Mouse (Mus musculus): ENCODE data around the gene Ftsj3.

Gene Ftsj3

GRCm38 (mm10) chr11:106255174-106255573, 705 bp downstream of the Ftsj3 start:
- ChIA-PET POLR2A (interaction anchor here in 3 of 4 experiments (0.7 to 12.0 kb wide), 5 partner anchors 17 to 39 kb away, joined by 3 to 172 read pairs (median 5); partner anchors contain the start of genes Ccdc47 (in 3 of the 3), Smarcd2 (in 2 of the 3), Ddx42 (in 1 of the 3) and Tcam1 (in 1 of the 3)), CTCF (no interaction called here)

- POLR2A ChIA-PET, result interaction anchor here in 3 of 4 experiments (0.7 to 12.0 kb wide), 5 partner anchors 17 to 39 kb away, joined by 3 to 172 read pairs (median 5); partner anchors contain the start of genes Ccdc47 (in 3 of the 3), Smarcd2 (in 2 of the 3), Ddx42 (in 1 of the 3) and Tcam1 (in 1 of the 3)
These were observed 1.1 kb downstream of the Ftsj3 start for GRCm38 (mm10) chr11:106254767-106255166.

GRCm38 (mm10) chr11:106249326-106249725, 6.6 kb downstream of the Ftsj3 start:
- CTCF ChIA-PET, result no interaction called here
- POLR2A ChIA-PET, result interaction anchor here in 3 of 4 experiments (0.8 to 11.8 kb wide), 17 partner anchors 9 to 252 kb away, joined by 3 to 99 read pairs (median 4); partner anchors contain the start of genes Ccdc47 (in 2 of the 3), Ddx42 (in 1 of the 3), Map3k3 (in 1 of the 3) and Smarcd2 (in 1 of the 3)

More at GRCm38 (mm10) chr11:106254767-106255166, 1.1 kb downstream of the Ftsj3 start:
- CTCF ChIA-PET, result no interaction called here

GRCm38 (mm10) chr11:106246834-106247233, 9.0 kb downstream of the Ftsj3 start:
- ChIA-PET POLR2A (interaction anchor here in 3 of 4 experiments (0.7 to 11.8 kb wide), 8 partner anchors 9 to 297 kb away, joined by 3 to 99 read pairs (median 5); partner anchors contain the start of genes Psmc5 (in 2 of the 3), Ccdc47 (in 1 of the 3), Ddx42 (in 1 of the 3) and Ftsj3 (in 1 of the 3)), CTCF (interaction anchor here in 3 of 4 experiments (0.6 to 1.3 kb wide), 5 partner anchors 13 to 92 kb away, joined by 3 to 7 read pairs (median 3); no protein-coding TSS in a partner anchor)

- ChIA-PET POLR2A (interaction anchor here in 2 of 4 experiments (0.6 to 4.1 kb wide), 7 partner anchors 10 to 149 kb away, joined by 3 to 21 read pairs (median 5); partner anchors contain the start of genes Ccdc47 (in 2 of the 2), Ddx42 (in 2 of the 2), Psmc5 (in 1 of the 2) and Tcam1 (in 1 of the 2)), CTCF (interaction anchor here in 2 of 4 experiments (0.7 to 1.6 kb wide), 5 partner anchors 9 to 40 kb away, joined by 3 to 5 read pairs (median 3); partner anchors contain the start of genes Ccdc47 (in 1 of the 2) and Ddx42 (in 1 of the 2))
These were observed 21.9 kb downstream of the Ftsj3 start for GRCm38 (mm10) chr11:106233978-106234377.

GRCm38 (mm10) chr11:106220603-106221002, 35.3 kb downstream of the Ftsj3 start:
- ChIA-PET CTCF (no interaction called here), POLR2A (interaction anchor here in 2 of 4 experiments (0.9 to 3.5 kb wide), 12 partner anchors 16 to 55 kb away, joined by 3 to 16 read pairs (median 4); partner anchors contain the start of genes Smarcd2 (in 1 of the 2) and Tcam1 (in 1 of the 2))

GRCm38 (mm10) chr11:106216730-106217490, 39.0 kb downstream of the Ftsj3 start, which contains the start of gene Ddx42:
TSS of gene Ddx42 (plus strand) at chr11:106216926.
- POLR2A ChIA-PET, result interaction anchor here (0.6 to 5.0 kb wide), 99 partner anchors 9 to 782 kb away, joined by 3 to 144 read pairs (median 5); partner anchors contain the start of genes Smarcd2 (in 3 of the 4), Cep95 (in 2 of the 4), Dcaf7 (in 2 of the 4) and Ddx5 (in 2 of the 4)
- CTCF ChIA-PET, result interaction anchor here in 3 of 4 experiments (0.5 to 1.3 kb wide), 8 partner anchors 9 to 273 kb away, joined by 3 to 5 read pairs (median 4); partner anchors contain the start of genes Map3k3 (in 1 of the 3), Smarcd2 (in 1 of the 3) and Tcam1 (in 1 of the 3)

- CTCF ChIA-PET, result interaction anchor here in 3 of 4 experiments (0.5 to 1.3 kb wide), 8 partner anchors 9 to 272 kb away, joined by 3 to 5 read pairs (median 4); partner anchors contain the start of genes Map3k3 (in 1 of the 3), Smarcd2 (in 1 of the 3) and Tcam1 (in 1 of the 3)
- POLR2A ChIA-PET, result interaction anchor here (0.6 to 5.0 kb wide), 110 partner anchors 9 to 921 kb away, joined by 3 to 144 read pairs (median 4); partner anchors contain the start of genes Smarcd2 (in 3 of the 4), Cep95 (in 2 of the 4), Dcaf7 (in 2 of the 4) and Ddx5 (in 2 of the 4)
These were observed 39.8 kb downstream of the Ftsj3 start, which contains the start of gene Ccdc47 for GRCm38 (mm10) chr11:106215927-106216729. TSS of gene Ccdc47 (minus strand) at chr11:106216344.

GRCm38 (mm10) chr11:106215450-106215859, 40.4 kb downstream of the Ftsj3 start:
- POLR2A ChIA-PET, result interaction anchor here (0.6 to 5.0 kb wide), 70 partner anchors 8 to 922 kb away, joined by 3 to 144 read pairs (median 5); partner anchors contain the start of genes Cep95 (in 2 of the 4), Dcaf7 (in 2 of the 4), Ddx5 (in 2 of the 4) and Ftsj3 (in 2 of the 4)
- CTCF ChIA-PET, result interaction anchor here in 2 of 4 experiments (1.1 to 1.3 kb wide), 4 partner anchors 19 to 61 kb away, joined by 3 to 4 read pairs (median 4); partner anchors contain the start of genes Smarcd2 (in 1 of the 2) and Tcam1 (in 1 of the 2)

GRCm38 (mm10) chr11:106214856-106215255, 41.0 kb downstream of the Ftsj3 start:
- ChIA-PET POLR2A (interaction anchor here in 3 of 4 experiments (1.0 to 5.0 kb wide), 10 partner anchors 13 to 573 kb away, joined by 3 to 144 read pairs (median 12); partner anchors contain the start of genes Cep95 (in 1 of the 3), Ddx5 (in 1 of the 3), Ftsj3 (in 1 of the 3) and Psmc5 (in 1 of the 3)), CTCF (no interaction called here)

- POLR2A ChIA-PET, result interaction anchor here in 3 of 4 experiments (0.6 to 1.9 kb wide), 4 partner anchors 9 to 19 kb away, joined by 3 to 4 read pairs (median 4); partner anchors contain the start of gene Strada (in 2 of the 3)
- CTCF ChIA-PET, result no interaction called here
These were observed 43.1 kb downstream of the Ftsj3 start for GRCm38 (mm10) chr11:106212771-106213170.

GRCm38 (mm10) chr11:106202123-106202465, 53.8 kb downstream of the Ftsj3 start, which contains the start of gene Strada:
TSS of gene Strada (minus strand) at chr11:106202168.
- CTCF ChIA-PET, result interaction anchor here in 1 of 4 experiments (1.2 kb wide), 1 partner anchor 9 kb away, joined by 3 read pairs; no protein-coding TSS in a partner anchor
- POLR2A ChIA-PET, result interaction anchor here (0.5 to 6.6 kb wide), 21 partner anchors 8 to 300 kb away, joined by 3 to 57 read pairs (median 4); partner anchors contain the start of genes Ddx42 (in 2 of the 4), Ccdc47 (in 1 of the 4), Gm10840 (in 1 of the 4) and Limd2 (in 1 of the 4)

- ChIA-PET POLR2A (interaction anchor here (0.5 to 6.6 kb wide), 22 partner anchors 8 to 299 kb away, joined by 3 to 57 read pairs (median 4); partner anchors contain the start of genes Ddx42 (in 2 of the 4), Ccdc47 (in 1 of the 4), Gm10840 (in 1 of the 4) and Limd2 (in 1 of the 4)), CTCF (interaction anchor here in 3 of 4 experiments (0.6 to 1.3 kb wide), 4 partner anchors 8 to 290 kb away, joined by 3 to 5 read pairs (median 4); partner anchors contain the start of gene Map3k3 (in 1 of the 3))
These were observed 54.3 kb downstream of the Ftsj3 start for GRCm38 (mm10) chr11:106201337-106202122.

- POLR2A ChIA-PET, result interaction anchor here in 2 of 4 experiments (1.0 to 2.9 kb wide), 5 partner anchors 10 to 16 kb away, joined by 3 to 19 read pairs (median 4); partner anchors contain the start of genes Ccdc47 (in 1 of the 2) and Ddx42 (in 1 of the 2)
- CTCF ChIA-PET, result interaction anchor here in 3 of 4 experiments (0.6 to 1.3 kb wide), 3 partner anchors 10 to 290 kb away, joined by 3 to 5 read pairs (median 4); no protein-coding TSS in a partner anchor
These were observed 55.1 kb downstream of the Ftsj3 start for GRCm38 (mm10) chr11:106200756-106201155.

- ChIA-PET POLR2A (interaction anchor here in 2 of 4 experiments (1.3 to 2.0 kb wide), 2 partner anchors 11 to 16 kb away, joined by 4 to 6 read pairs; partner anchors contain the start of genes Ccdc47 (in 1 of the 2) and Ddx42 (in 1 of the 2)), CTCF (interaction anchor here in 1 of 4 experiments (0.6 kb wide), 1 partner anchor 10 kb away, joined by 3 read pairs; no protein-coding TSS in a partner anchor)
These were observed 55.9 kb downstream of the Ftsj3 start for GRCm38 (mm10) chr11:106199997-106200396.

Measured in embryonic stem cell, embryonic (primary cell).